Mouse (Mus musculus) G1E (cell line): ENCODE data around the gene Abcf1.

ENCODE experiments used
- CTCF ChIP-seq: IDR thresholded peaks from 2 replicates; pipeline ENCODE4 v1.5.1; 2012; ENCODE audit warnings: low read depth, low read length, inconsistent platforms, mixed read lengths
- POLR2AphosphoS5 ChIP-seq: IDR thresholded peaks from 2 replicates; pipeline ENCODE4 v1.6.1; 2012; ENCODE audit warnings: low read depth, low read length, inconsistent platforms; ENCODE audit not compliant: insufficient replicate concordance

DNA sequence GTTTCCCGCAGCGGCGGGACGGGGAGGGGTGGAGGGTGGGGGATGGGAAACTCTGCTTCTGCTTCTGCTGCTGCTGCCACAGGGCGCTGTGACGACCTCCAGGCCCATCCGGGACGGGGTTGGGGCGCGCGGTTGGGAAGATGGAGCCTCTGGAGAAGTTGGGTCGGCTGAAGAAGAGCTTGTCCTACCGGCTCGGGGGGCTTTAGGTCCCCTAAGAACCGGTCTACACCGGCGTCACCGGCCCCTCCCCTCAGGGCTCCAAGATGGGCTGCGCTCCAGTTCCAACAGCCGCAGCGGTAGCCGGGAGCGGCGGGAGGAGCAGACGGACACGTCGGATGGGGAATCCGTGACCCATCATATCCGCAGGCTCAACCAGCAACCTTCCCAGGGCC is 10.8 kb upstream of the Abcf1 start:
- no peak for TF ChIP-seq CTCF
- TF ChIP-seq POLR2AphosphoS5: no peak
